Mouse (Mus musculus) frontal cortex, adult 2 months (tissue): ENCODE results near the gene C2cd5. TPM values are rescaled to one million over a fixed set of nuclear protein-coding genes. Genes with fewer than 3 reads are reported as not detected.

ENCODE experiments used
- DNase-seq, 2 experiments: peaks; one replicate each; pipeline ENCODE4 v3.0.0; 2022; ENCODE audit warnings: low spot score in 1 of 2; ENCODE audit errors: extremely low spot score in 1 of 2
- polyA plus RNA-seq: library from polyadenylated mRNA; depleted of rRNA; stranded (reverse); fragments of >200 nt; gene quantifications from 2 replicates; pipeline ENCODE4 v1.2.3, GENCODE M21; 2012

Gene C2cd5
- polyA plus RNA-seq, 1 experiment, result 98.9 TPM

GRCm38 (mm10) chr6:143076461-143076860, 23.5 kb downstream of the C2cd5 start:
- DNase-seq, result no peak

GRCm38 (mm10) chr6:143073914-143074313, 26.0 kb downstream of the C2cd5 start:
- DNase-seq, result no peak

- no peak for DNase-seq
Observed at GRCm38 (mm10) chr6:143073476-143073875, 26.5 kb downstream of the C2cd5 start.

- no peak for DNase-seq
Observed at GRCm38 (mm10) chr6:143072412-143073014, 27.4 kb downstream of the C2cd5 start.

GRCm38 (mm10) chr6:143070736-143071135, 29.2 kb downstream of the C2cd5 start:
- DNase-seq, result no peak

GRCm38 (mm10) chr6:143070019-143070418, 29.9 kb downstream of the C2cd5 start:
- no peak for DNase-seq

- DNase-seq, result no peak
Observed at GRCm38 (mm10) chr6:143069606-143070005, 30.3 kb downstream of the C2cd5 start.

- DNase-seq, result no peak
Observed at GRCm38 (mm10) chr6:143068181-143068915, 31.6 kb downstream of the C2cd5 start.

- DNase-seq, result no peak
Observed at GRCm38 (mm10) chr6:143067654-143068053, 32.3 kb downstream of the C2cd5 start.

- DNase-seq, result no peak
Observed at GRCm38 (mm10) chr6:143066859-143067258, 33.1 kb downstream of the C2cd5 start.

GRCm38 (mm10) chr6:143064047-143064446, 35.9 kb downstream of the C2cd5 start:
- DNase-seq, result no peak

- DNase-seq, result peak in 1 of 2 experiments; percentile 46
Observed at GRCm38 (mm10) chr6:143057601-143058000, 42.3 kb downstream of the C2cd5 start.

GRCm38 (mm10) chr6:143051566-143051965, 48.4 kb downstream of the C2cd5 start:
- no peak for DNase-seq

- no peak for DNase-seq
Observed at GRCm38 (mm10) chr6:143049791-143050555, 50.0 kb downstream of the C2cd5 start.

- no peak for DNase-seq
Observed at GRCm38 (mm10) chr6:143049117-143049516, 50.8 kb downstream of the C2cd5 start.

- no peak for DNase-seq
Observed at GRCm38 (mm10) chr6:143047538-143048258, 52.2 kb downstream of the C2cd5 start.

GRCm38 (mm10) chr6:143041578-143041977, 58.4 kb downstream of the C2cd5 start:
- DNase-seq, result no peak

- DNase-seq, result peak in 1 of 2 experiments; percentile 66
Observed at GRCm38 (mm10) chr6:143035261-143035660, 64.7 kb downstream of the C2cd5 start.

GRCm38 (mm10) chr6:143034503-143034902, 65.4 kb downstream of the C2cd5 start:
- DNase-seq, result no peak

GRCm38 (mm10) chr6:143030521-143030920, 69.4 kb downstream of the C2cd5 start:
- DNase-seq, result no peak

GRCm38 (mm10) chr6:143027896-143028295, 72.0 kb downstream of the C2cd5 start:
- no peak for DNase-seq
